In the genomic region with DNA sequence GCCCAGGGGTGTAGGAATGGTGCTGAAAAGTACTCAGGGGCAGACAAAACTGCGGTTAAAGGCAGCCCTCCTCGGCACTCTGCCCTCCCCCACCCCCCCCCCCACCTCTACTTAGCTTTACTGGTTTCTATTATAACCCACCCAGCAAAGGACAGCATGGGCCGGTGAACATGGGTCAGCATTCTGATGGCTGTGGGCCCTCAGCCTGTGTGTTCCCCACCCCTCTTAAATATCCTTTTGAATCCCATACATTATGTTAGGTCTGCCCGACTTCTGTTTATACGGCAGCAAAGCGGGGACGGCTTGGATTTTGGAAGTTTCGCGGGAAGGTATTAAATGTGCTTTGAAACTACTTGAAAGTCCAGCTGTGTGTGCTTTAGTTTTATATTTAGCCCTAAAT, we compare ENCODE assay signal across 20 mouse cellular contexts.
"Had no signal": no experiment of that assay in that cellular context is flagged by ENCODE, and none has a peak within 500 bp of the region (broad histone marks: within the 10 kb centered on the region; RNA-seq: fewer than 3 reads in every experiment).

No protein-coding gene starts in this region.

- H3K27ac ChIP-seq: midbrain, embryonic 12.5 days; neural tube, embryonic 13.5 days; neural tube, embryonic 15.5 days; stomach, embryonic 15.5 days; stomach, postnatal 0 days had no signal

- H3K4me2 ChIP-seq: lung, embryonic 14.5 days; midbrain, embryonic 12.5 days; neural tube, embryonic 13.5 days; neural tube, embryonic 15.5 days; stomach, embryonic 15.5 days had no signal

- H3K9me3 ChIP-seq: midbrain, embryonic 10.5 days; midbrain, embryonic 12.5 days; neural tube, embryonic 13.5 days; neural tube, embryonic 15.5 days; stomach, embryonic 15.5 days had no signal

- DNase-seq: lung, adult 18-20 months; lung, embryonic 14.5 days; lung, postnatal 10 days; lung, postnatal 4 days; midbrain, embryonic 14.5 days; retina, postnatal 1 day; right cerebral cortex, adult 18-20 months; right cerebral cortex, postnatal 25 days; right cerebral cortex, postnatal 4 days; thymus, adult 2 months; thymus, postnatal 25 days; thymus, postnatal 4 days had no signal

- ATAC-seq: midbrain, embryonic 16.5 days had no signal

- H3K9ac ChIP-seq: lung, embryonic 14.5 days; midbrain, embryonic 12.5 days; neural tube, embryonic 13.5 days; neural tube, embryonic 15.5 days; stomach, embryonic 15.5 days had no signal

- H3K4me3 ChIP-seq: midbrain, embryonic 10.5 days; midbrain, embryonic 12.5 days; myocyte; neural tube, embryonic 13.5 days; neural tube, embryonic 15.5 days; stomach, embryonic 15.5 days had no signal

- H3K36me3 ChIP-seq: midbrain, embryonic 10.5 days; midbrain, embryonic 12.5 days; neural tube, embryonic 13.5 days; neural tube, embryonic 15.5 days; stomach, embryonic 15.5 days had no signal

- H3K27me3 ChIP-seq: stomach, embryonic 15.5 days had no signal
